Comparison of ENCODE assay signal across 8 mouse cellular contexts in the genomic region with DNA sequence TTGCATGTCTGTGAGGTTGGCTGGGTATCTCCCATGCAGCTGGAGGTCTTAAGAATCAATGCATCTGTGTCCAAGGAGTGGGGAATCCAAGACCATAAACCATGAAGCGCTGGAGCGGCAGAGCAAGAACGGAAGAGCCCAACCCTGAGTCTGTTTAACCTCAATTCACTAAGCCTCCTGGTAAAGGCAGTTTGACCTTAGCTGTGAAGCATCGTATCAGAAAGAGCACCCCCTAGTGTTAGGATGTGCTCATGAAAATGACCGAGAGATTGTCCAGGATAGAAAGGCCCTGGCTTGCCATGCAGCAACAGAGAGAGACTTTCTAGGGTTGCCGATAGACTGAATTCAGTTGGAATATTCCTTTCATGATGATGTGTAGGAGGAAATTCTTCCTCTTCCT.
DNase-seq lines count a peak whose midpoint lies in the region; ATAC-seq lines count a peak whose summit lies in the region.

No protein-coding gene starts in this region.

- H3K36me3 ChIP-seq in midbrain, embryonic 10.5 days: peaks cover 20% of the 10 kb centered on the region
- no peaks in the 10 kb centered on the region for H3K36me3 ChIP-seq in midbrain, embryonic 16.5 days (ENCODE audit: control insufficient read depth, insufficient read depth, low read length)
- H3K36me3 ChIP-seq in lung, embryonic 16.5 days (ENCODE audit: control insufficient read depth, insufficient read depth, low read length): no peaks in the 10 kb centered on the region; the same call in 1 of the 2 replicates

- peaks cover 37% of the 10 kb centered on the region for H3K4me1 ChIP-seq in midbrain, embryonic 10.5 days
- peaks cover 17% of the 10 kb centered on the region for H3K4me1 ChIP-seq in midbrain, embryonic 16.5 days (ENCODE audit: control insufficient read depth, insufficient read depth, low read length)
- H3K4me1 ChIP-seq in lung, embryonic 16.5 days (replicated peaks; ENCODE audit: control insufficient read depth, insufficient read depth, low read length): peaks cover 15% of the 10 kb centered on the region

- H3K4me2 ChIP-seq in midbrain, embryonic 16.5 days (ENCODE audit: low read length): no peak overlapping the region
- H3K4me2 ChIP-seq in lung, embryonic 16.5 days (ENCODE audit: low read depth, low read length): no peak overlapping the region

- H3K27me3 ChIP-seq in midbrain, embryonic 10.5 days (ENCODE audit: low read depth, poor library complexity, severe bottlenecking): peaks cover 28% of the 10 kb centered on the region
- no peaks in the 10 kb centered on the region for H3K27me3 ChIP-seq in midbrain, embryonic 16.5 days (ENCODE audit: control insufficient read depth, insufficient read depth, low read depth, low read length)
- no peaks in the 10 kb centered on the region for H3K27me3 ChIP-seq in lung, embryonic 16.5 days (ENCODE audit: control insufficient read depth, insufficient read depth, low read depth, low read length)

- no peak overlapping the region for H3K4me3 ChIP-seq in midbrain, embryonic 10.5 days
- H3K4me3 ChIP-seq in midbrain, embryonic 16.5 days (ENCODE audit: low read depth, low read length): no peak overlapping the region
- no peak overlapping the region for H3K4me3 ChIP-seq in lung, embryonic 16.5 days (ENCODE audit: low read length)

- DNase-seq in adrenal gland, adult (ENCODE audit: inconsistent age in 2 of 2, low spot score in 1 of 2): peak; percentile 30 to 83
- DNase-seq in adrenal gland, adult 8-10 months: no peak
- DNase-seq in midbrain, embryonic 10.5 days (ENCODE audit: low spot score): peak; percentile 39
- DNase-seq in cerebellum, postnatal 10 days: peak; percentile 72 to 81
- peak; percentile 44 for DNase-seq in thymus, postnatal 14 days

- 38% methylated on average over 6 of the region's 6 CpGs for WGBS in midbrain, embryonic 10.5 days
- 31% methylated on average over 6 of the region's 6 CpGs for WGBS in midbrain, embryonic 16.5 days
- 29% methylated on average over 6 of the region's 6 CpGs for WGBS in lung, embryonic 16.5 days

- no peak for ATAC-seq in midbrain, embryonic 16.5 days
- peak; percentile 56 for ATAC-seq in inflammation-experienced regulatory T-cells, adult 6 months
- peak; percentile 47; the same call in 1 of the 2 replicates for ATAC-seq in lung, embryonic 16.5 days (ENCODE audit: low read depth)

- H3K9me3 ChIP-seq in midbrain, embryonic 10.5 days (replicated peaks): no peaks in the 10 kb centered on the region
- H3K9me3 ChIP-seq in midbrain, embryonic 16.5 days (replicated peaks; ENCODE audit: control insufficient read depth, low read length, poor library complexity, severe bottlenecking): no peaks in the 10 kb centered on the region
- peaks cover 2% of the 10 kb centered on the region for H3K9me3 ChIP-seq in lung, embryonic 16.5 days (ENCODE audit: control insufficient read depth, low read length)

- H3K27ac ChIP-seq in midbrain, embryonic 10.5 days (replicated peaks): no peak overlapping the region
- H3K27ac ChIP-seq in midbrain, embryonic 16.5 days (ENCODE audit: low read length): no peak overlapping the region
- H3K27ac ChIP-seq in lung, embryonic 16.5 days (ENCODE audit: low read length): no peak overlapping the region

- H3K9ac ChIP-seq in midbrain, embryonic 16.5 days (ENCODE audit: low read depth, low read length): no peak overlapping the region
- H3K9ac ChIP-seq in lung, embryonic 16.5 days (ENCODE audit: low read length): no peak overlapping the region
